Mouse (Mus musculus) ES-E14 (cell line): ENCODE data around the gene Abca4.

Experiments used
- CHD2 ChIP-seq: IDR thresholded peaks from 2 replicates; pipeline ENCODE4 v1.6.1; 2014; ENCODE audit warnings: mild to moderate bottlenecking, low read depth, low read length, inconsistent platforms
- MAFK ChIP-seq: IDR thresholded peaks from 2 replicates; pipeline ENCODE4 v1.6.1; 2014; ENCODE audit warnings: mild to moderate bottlenecking, low read depth, low read length, inconsistent platforms; ENCODE audit not compliant: insufficient read depth
- ZNF384 ChIP-seq: IDR thresholded peaks from 2 replicates; pipeline ENCODE4 v1.6.1; 2012; ENCODE audit warnings: low read depth, low read length, inconsistent platforms

- TF ChIP-seq CHD2 (no peak), MAFK (no peak), ZNF384 (no peak)
These were observed 27.5 kb downstream of the Abca4 start for GRCm38 (mm10) chr3:122071769-122072168.
